7 mouse cellular contexts compared by ENCODE assay signal in the genomic region with DNA sequence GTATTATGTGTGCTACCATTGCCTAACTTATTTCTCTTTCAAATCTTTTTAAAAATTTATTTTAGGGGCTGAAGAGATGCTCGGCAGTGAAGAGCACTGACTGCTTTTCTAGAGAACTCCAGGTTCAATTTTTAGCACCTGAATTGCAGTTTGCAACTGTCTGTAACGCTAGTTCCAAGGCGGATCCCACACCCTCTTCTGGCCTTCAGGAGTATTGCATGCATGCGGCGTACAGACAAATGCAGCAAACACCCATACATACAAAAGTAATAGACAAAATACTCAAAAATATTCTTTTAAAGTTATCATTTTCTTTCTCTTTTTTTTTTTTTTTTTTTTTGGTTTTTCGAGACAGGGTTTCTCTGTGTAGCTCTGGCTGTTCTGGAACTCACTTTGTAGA. TPM values are rescaled to one million over a fixed set of nuclear protein-coding genes. Genes with fewer than 3 reads are reported as not detected.
DNase-seq lines count a peak whose midpoint lies in the region; ATAC-seq lines count a peak whose summit lies in the region.

No protein-coding gene starts in this region.

- H3K4me3 ChIP-seq in kidney, embryonic 16.5 days (ENCODE audit: low read length) = no peak overlapping the region

- H3K36me3 ChIP-seq in kidney, embryonic 16.5 days (ENCODE audit: insufficient read depth, low read length) = no peaks in the 10 kb centered on the region

- WGBS in kidney, embryonic 16.5 days = 43% methylated on average over 6 of the region's 6 CpGs

- no peak overlapping the region for H3K9ac ChIP-seq in kidney, embryonic 16.5 days (replicated peaks; ENCODE audit: low read length)

- no peak overlapping the region for H3K4me2 ChIP-seq in kidney, embryonic 16.5 days (replicated peaks; ENCODE audit: low read depth, low read length)

- H3K4me1 ChIP-seq in kidney, embryonic 16.5 days (ENCODE audit: insufficient read depth, low read length) = peaks cover 15% of the 10 kb centered on the region

- no peaks in the 10 kb centered on the region for H3K9me3 ChIP-seq in kidney, embryonic 16.5 days (ENCODE audit: low read length)

- no peak overlapping the region for H3K27ac ChIP-seq in kidney, embryonic 16.5 days (ENCODE audit: low read length)

- DNase-seq in kidney, adult 11 months = peak; percentile 22
- DNase-seq in ES-CJ7 (ENCODE audit: low read depth, low spot score) (peak; percentile 73), MN1 (ENCODE audit: low spot score) (no peak)
- DNase-seq in adrenal gland, postnatal 25 days = peak; percentile 23
- peak; percentile 67 for DNase-seq in kidney, postnatal 10 days
- peak; percentile 64 for DNase-seq in retina, embryonic 14.5 days (ENCODE audit: low spot score)

- no peaks in the 10 kb centered on the region for H3K27me3 ChIP-seq in kidney, embryonic 16.5 days (ENCODE audit: insufficient read depth, low read length)

- ATAC-seq in kidney, embryonic 16.5 days (ENCODE audit: low FRiP score, low TSS enrichment) = no peak

RNA-seq across cellular contexts. Expression of gene Mettl16, which starts 2.6 kb away (rescaled TPM):
- 53.3 and 59.4 TPM in 2 replicates for polyA plus RNA-seq in kidney, embryonic 16.5 days (2015; fragmentation: Nextera tagmentation; extraction: Ambion mirVana)
- 34.2 and 35.9 TPM in 2 replicates for total RNA-seq in adrenal gland, postnatal 25 days (2021)

RNA-seq across cellular contexts. Expression of gene Pafah1b1, which starts 43.6 kb away (rescaled TPM):
- polyA plus RNA-seq in kidney, embryonic 16.5 days (2015; fragmentation: Nextera tagmentation; extraction: Ambion mirVana) = 34.4 and 36.9 TPM in 2 replicates
- total RNA-seq in adrenal gland, postnatal 25 days (2021) = 141 and 192 TPM in 2 replicates
